Mouse (Mus musculus) heart, embryonic 15.5 days (tissue): ENCODE data around the gene Parp1. TPM values are rescaled to one million over a fixed set of nuclear protein-coding genes. Genes with fewer than 3 reads are reported as not detected.

ENCODE experiments used
- ATAC-seq: fragments of 200-750 bp; cut with Nextera tagmentation; replicated peaks from 2 replicates; pipeline ENCODE4 v1.8.0; 2017; ENCODE audit warnings: low read depth, moderate TSS enrichment; ENCODE audit not compliant: insufficient number of reproducible peaks, insufficient read depth, low FRiP score
- H3K27ac ChIP-seq: fragments of 300-500 bp; sonication (generic); 2 replicates; pipeline ENCODE4 v1.5.1; 2015; ENCODE audit warnings: mild to moderate bottlenecking, inconsistent platforms
- H3K27me3 ChIP-seq: fragments of 300-500 bp; sonication (generic); 2 replicates; pipeline ENCODE4 v1.6.1; 2015; ENCODE audit warnings: inconsistent platforms
- H3K36me3 ChIP-seq: fragments of 300-500 bp; sonication (generic); 2 replicates; pipeline ENCODE4 v1.6.1; 2015; ENCODE audit warnings: mild to moderate bottlenecking, inconsistent platforms
- H3K4me1 ChIP-seq: fragments of 300-500 bp; sonication (generic); replicated peaks from 2 replicates; pipeline ENCODE4 v1.6.1; 2015; ENCODE audit warnings: inconsistent platforms
- H3K4me2 ChIP-seq: fragments of 300-500 bp; sonication (generic); 2 replicates; pipeline ENCODE4 v1.6.1; 2015; ENCODE audit warnings: inconsistent platforms, mild to moderate bottlenecking, moderate library complexity
- H3K4me3 ChIP-seq: fragments of 300-500 bp; sonication (generic); 2 replicates; pipeline ENCODE4 v1.5.1; 2015; ENCODE audit warnings: mild to moderate bottlenecking, inconsistent platforms
- H3K9ac ChIP-seq: fragments of 300-500 bp; sonication (generic); 2 replicates; pipeline ENCODE4 v1.6.1; 2015; ENCODE audit warnings: mild to moderate bottlenecking, inconsistent platforms
- H3K9me3 ChIP-seq: fragments of 300-500 bp; sonication (generic); replicated peaks from 2 replicates; pipeline ENCODE4 v1.6.1; 2016; ENCODE audit warnings: inconsistent platforms
- WGBS: fragments of 180-500 bp; shearing (Covaris S2); methylation state at CpG from one replicate; pipeline ENCODE4 v1.1.7; 2015; ENCODE audit warnings: mixed read lengths; 5-methylcytosine and 5-hydroxymethylcytosine counted together
- polyA plus RNA-seq: library from polyadenylated mRNA; unstranded; fragments of >200 nt; fragmentation: Nextera tagmentation; extraction: Ambion mirVana; gene quantifications from 2 replicates; pipeline ENCODE4 v1.2.1, GENCODE M21; 2015

Gene Parp1
- polyA plus RNA-seq, 1 experiment from 2014 or later = 69.2 TPM

DNA sequence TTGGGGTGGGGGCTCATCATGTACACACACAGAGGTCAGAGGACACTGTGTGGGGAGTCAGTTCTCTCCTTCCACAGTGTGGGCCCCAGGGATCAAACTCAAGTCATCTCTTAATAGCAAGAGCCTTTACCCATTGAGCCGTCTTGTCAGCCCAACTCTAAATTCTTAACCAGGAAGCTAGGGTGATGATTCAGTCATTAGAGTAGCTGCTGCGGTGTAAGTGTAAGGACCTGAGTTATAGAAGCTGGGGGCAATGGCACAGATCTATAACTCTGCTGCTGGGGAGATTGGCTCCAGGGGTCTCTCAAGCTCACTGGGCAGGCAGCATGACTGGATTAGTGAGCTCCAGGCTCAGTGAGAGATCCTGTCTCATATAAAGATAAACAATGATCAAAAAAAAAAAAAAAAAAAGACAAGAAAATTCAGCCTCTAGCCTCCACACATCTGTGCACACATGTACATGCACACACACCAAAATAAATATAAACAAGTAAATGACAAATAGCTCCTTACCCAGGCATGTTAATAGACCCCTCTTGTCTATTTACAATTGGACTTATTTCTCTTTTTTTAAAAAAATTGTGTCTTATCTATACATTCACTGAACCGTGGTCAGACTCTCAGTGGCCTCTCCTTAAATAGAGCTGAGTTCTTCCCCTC is 25.9 kb upstream of the Parp1 start:
- Histone ChIP-seq H3K9me3 (no peaks in the 10 kb centered on the region), H3K4me2 (no peak overlapping the region), H3K36me3 (no peaks in the 10 kb centered on the region), H3K27me3 (peaks cover 16% of the 10 kb centered on the region), H3K27ac (no peak overlapping the region), H3K4me1 (peaks cover 5% of the 10 kb centered on the region), H3K9ac (no peak overlapping the region), H3K4me3 (no peak overlapping the region)
- no peak for ATAC-seq
- 68% methylated on average over 3 of the region's 3 CpGs for WGBS

DNA sequence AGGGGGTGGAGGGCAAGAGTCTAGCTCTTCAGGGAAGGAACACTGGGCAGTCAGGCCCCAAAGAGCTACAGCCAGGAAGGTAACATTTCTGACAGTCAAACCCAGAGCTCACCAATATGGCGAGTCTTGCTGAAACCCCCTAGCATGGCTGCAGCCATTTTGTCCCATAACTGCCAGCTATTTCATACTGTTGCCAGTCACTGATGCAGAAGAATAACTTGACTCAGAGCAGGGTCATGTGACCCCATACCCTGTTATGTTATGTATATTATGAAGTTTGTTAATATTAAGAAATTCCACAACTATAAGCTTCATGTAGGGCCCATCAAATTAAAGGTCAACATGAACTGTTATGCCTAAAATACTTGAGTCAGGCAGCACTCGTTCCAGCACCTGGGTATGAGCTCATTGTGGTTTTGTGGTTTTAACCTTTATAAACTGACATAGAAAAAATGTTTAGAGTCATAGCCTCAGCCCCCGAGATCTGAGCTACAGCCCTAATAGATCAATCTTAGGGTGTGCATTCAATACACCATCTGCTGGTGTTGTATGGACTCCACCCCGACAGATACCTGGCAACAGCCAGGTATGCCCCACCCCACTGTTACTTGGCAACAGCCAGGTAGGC is 22.7 kb upstream of the Parp1 start:
- Histone ChIP-seq H3K27ac (no peak overlapping the region), H3K4me1 (peaks cover 12% of the 10 kb centered on the region), H3K4me3 (no peak overlapping the region), H3K9me3 (no peaks in the 10 kb centered on the region), H3K9ac (no peak overlapping the region), H3K36me3 (no peaks in the 10 kb centered on the region), H3K27me3 (peaks cover 45% of the 10 kb centered on the region), H3K4me2 (no peak overlapping the region)
- 76% methylated on average over 4 of the region's 4 CpGs for WGBS
- ATAC-seq = no peak

DNA sequence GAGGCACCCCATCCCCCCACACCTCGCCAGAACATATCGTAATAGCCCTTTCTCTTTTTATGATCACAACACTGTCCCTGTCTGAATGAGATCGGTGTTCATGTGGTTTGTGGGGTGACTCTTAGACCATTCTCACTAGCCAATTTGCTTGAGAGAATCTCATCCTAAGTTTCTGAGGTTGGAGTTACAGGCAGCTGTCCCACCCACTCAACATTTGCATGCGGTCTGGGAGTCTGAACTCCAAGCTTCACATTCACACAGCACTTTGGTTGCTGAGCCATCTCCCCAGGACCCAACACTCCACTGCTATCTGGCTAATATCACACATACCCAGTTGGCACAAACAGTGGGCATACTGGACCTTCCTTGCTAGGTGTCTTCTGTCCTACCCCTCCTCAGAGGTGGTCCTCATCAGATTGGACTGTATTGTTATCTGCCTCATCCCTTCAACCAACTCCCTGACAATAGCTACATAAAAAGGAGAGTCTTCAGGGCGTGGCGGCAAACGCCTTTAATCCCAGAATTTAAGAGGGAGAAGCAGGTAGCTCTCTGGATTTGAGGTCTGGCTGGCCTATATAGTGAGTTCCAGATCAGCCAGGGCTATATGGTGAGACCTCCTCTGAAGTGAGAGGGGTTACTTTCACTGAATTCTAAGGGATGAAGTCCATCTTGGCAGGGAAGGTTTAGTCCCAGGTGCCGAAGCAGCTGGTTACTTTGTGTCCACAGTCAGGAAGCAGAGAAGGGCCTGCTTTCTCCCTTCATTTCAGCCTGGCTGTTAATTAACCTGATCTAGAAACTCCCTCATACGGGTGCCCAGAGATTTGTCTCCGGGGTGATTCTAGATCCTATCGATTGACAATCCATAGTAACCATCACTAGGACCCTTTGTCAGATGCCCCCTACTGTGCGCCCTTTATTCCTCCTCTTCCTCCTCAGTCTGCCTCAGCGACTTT is 21.6 kb upstream of the Parp1 start:
- H3K9ac ChIP-seq = no peak overlapping the region
- 0 out of 2 replicates have a peak overlapping the region, but pooled peaks have one; percentile 13 for H3K4me3 ChIP-seq
- WGBS = 58% methylated on average over 13 of the region's 13 CpGs

DNA sequence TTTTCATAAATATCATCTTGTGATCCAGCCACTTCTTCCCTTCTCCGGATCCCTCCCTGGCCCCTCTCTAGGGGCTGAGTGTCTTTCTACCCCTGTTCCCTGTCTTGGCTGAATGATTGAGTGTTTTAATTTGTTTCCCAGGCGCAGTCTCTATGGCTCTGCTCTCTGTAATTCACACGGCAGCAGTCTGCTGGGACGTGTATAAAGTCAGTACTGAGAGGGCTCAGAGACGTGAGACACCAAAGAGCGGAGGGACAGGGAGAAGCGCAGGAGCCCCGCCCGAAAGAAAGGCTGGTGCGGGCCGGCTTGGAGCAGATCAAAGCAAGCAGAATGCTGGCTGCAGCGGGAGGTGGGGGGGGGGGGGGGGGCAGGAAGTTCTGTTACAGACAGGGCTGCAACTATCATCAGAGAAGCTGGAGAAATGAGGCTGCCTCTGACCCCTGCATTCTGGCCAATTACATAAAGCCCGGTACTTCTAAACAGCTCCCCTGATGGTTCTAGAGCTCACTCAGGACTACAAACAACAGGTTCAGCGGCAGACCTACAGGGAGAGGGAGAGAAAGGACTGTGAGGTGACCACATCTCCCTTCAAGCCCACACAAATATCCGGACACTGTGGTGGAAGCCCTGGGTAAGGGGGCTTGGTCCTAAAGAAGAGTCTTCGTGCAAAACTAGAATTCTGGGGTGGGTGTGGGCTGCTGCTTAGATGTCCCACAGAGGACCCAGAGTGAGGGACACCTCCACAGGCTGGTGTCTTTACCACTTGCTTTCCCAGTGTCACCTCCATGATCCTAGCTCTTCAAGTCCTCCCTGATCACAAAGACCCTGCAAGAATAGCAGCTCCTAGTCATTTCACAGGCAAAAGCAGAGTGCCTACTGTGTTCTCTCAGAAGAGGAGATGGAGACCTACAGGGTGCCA is 20.7 kb upstream of the Parp1 start:
- no peak overlapping the region for H3K9ac ChIP-seq
- H3K4me2 ChIP-seq = peak overlapping the region; percentile 51
- no peak overlapping the region for H3K27ac ChIP-seq
- H3K9me3 ChIP-seq = no peaks in the 10 kb centered on the region
- WGBS = 2% methylated on average over 16 of the region's 16 CpGs
- no peaks in the 10 kb centered on the region for H3K36me3 ChIP-seq
- H3K27me3 ChIP-seq = peaks cover 48% of the 10 kb centered on the region
- ATAC-seq = peak; percentile 57; the same call in 1 of the 2 replicates
- peaks cover 12% of the 10 kb centered on the region for H3K4me1 ChIP-seq
- peak overlapping the region; percentile 13; the same call in 1 of the 2 replicates for H3K4me3 ChIP-seq

More for the DNA sequence above, 21.6 kb upstream of the Parp1 start:
- ATAC-seq = no peak
- no peak overlapping the region for H3K27ac ChIP-seq
- peak overlapping the region; percentile 51 for H3K4me2 ChIP-seq
- peaks cover 12% of the 10 kb centered on the region for H3K4me1 ChIP-seq
- H3K27me3 ChIP-seq = peaks cover 48% of the 10 kb centered on the region
- H3K36me3 ChIP-seq = no peaks in the 10 kb centered on the region
- H3K9me3 ChIP-seq = no peaks in the 10 kb centered on the region

DNA sequence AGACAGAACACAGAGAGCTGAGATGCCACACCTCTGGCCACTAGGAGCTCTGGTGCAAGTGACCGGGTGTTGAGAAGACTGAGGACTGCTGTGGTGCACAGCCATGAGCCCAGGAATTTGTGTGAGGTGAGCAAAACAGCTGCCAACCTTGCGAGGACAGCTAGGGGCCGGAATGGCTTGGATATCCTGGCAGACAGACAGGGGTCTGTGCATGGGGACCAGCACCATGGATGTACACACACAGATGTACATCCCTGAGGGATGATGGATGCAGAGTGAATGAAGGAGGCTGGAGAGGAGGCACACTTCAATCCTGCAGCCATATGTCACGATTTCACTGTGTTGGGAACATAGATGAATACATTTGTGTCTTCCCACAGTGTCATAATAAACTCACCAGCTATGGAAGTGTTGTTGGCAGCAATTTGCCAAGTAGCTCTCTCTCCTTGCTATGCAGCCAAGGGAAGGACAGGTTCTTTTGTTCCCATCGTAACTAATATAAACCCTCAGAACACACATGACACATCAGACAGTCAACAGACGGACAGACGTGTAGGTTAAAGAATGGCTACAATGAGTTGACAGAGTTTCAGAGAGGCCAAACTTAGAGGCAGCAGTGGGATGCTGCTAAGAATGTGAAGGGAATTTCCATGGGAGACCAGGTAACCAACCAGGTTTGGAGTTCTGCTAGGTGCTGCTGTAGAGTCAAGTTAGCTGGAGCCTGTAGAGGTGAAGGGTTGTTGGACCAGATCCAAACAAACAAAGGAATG is 19.0 kb upstream of the Parp1 start:
- H3K9me3 ChIP-seq = no peaks in the 10 kb centered on the region
- no peak for ATAC-seq
- no peak overlapping the region for H3K27ac ChIP-seq
- WGBS = 59% methylated on average over 7 of the region's 7 CpGs
- no peaks in the 10 kb centered on the region for H3K36me3 ChIP-seq
- no peak overlapping the region for H3K9ac ChIP-seq
- H3K27me3 ChIP-seq = peaks cover 48% of the 10 kb centered on the region
- no peak overlapping the region for H3K4me3 ChIP-seq
- H3K4me1 ChIP-seq = peaks cover 12% of the 10 kb centered on the region
- no peak overlapping the region for H3K4me2 ChIP-seq

DNA sequence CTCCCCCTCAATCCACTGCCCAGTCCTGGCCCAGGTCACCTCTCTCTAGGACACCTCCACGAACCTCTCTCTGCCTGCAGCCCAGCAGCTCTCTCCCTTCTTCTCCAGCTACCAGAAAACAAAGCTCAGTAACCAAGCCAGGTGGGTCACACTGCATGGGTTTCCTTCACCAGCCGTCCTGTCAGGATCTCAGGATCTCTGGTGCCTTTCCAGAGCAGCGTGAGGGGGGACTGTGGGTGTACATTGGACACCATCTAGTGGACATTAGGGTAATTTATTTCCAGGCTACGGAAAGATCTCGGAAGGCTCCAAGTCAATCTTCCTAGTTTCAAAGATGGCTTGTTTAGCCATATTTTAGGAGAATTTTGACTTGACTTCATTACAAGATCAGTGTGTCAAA is 18.0 kb upstream of the Parp1 start:
- Histone ChIP-seq H3K9ac (no peak overlapping the region), H3K4me1 (peaks cover 12% of the 10 kb centered on the region), H3K27ac (no peak overlapping the region), H3K27me3 (peaks cover 48% of the 10 kb centered on the region), H3K9me3 (no peaks in the 10 kb centered on the region), H3K4me3 (no peak overlapping the region), H3K36me3 (no peaks in the 10 kb centered on the region), H3K4me2 (no peak overlapping the region)
- no peak for ATAC-seq
- WGBS = 7% methylated on average over 5 of the region's 5 CpGs

DNA sequence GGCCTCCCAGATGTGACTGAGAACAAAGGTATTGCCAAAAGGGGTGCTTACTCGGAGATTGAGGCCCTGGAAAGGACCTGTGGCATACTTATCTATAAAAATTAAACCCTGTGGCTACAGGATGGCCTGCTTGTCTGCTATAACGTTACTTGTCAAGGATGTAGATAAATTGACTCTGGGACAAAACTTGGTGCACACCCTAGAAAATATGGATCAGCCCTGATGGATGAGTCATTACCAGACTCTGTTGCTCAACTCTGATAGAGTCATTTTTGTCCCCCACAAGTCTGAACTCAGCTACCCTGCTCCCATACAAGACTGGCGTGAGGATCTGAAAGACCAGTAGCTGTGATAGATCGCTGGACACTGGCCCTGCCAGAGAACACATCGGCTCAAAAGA is 11.8 kb upstream of the Parp1 start:
- Histone ChIP-seq H3K36me3 (no peaks in the 10 kb centered on the region), H3K4me3 (no peak overlapping the region), H3K27ac (no peak overlapping the region), H3K27me3 (no peaks in the 10 kb centered on the region), H3K4me2 (no peak overlapping the region), H3K9ac (no peak overlapping the region), H3K4me1 (peaks cover 3% of the 10 kb centered on the region; the same call in 1 of the 2 replicates), H3K9me3 (no peaks in the 10 kb centered on the region)
- WGBS = 67% methylated on average over 5 of the region's 5 CpGs
- ATAC-seq = no peak

DNA sequence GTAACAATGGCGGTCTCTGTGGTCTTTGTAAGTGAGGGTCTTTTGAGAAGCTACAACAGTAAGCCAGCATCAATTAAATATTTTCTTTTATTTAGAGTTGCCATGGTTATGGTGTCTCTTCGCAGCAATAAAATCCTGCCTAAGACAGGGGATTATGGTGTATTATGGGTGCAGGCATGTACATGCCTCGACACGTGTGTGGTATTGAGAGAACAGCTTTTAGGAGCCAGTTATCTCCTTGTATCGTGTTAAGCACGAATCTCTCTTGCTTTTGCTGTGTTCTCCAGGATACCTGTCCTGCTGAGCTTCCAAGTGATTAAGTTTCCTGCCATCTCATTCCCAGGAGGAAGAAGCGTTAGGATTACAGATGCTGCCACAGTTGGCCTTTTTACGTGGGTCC is 9.3 kb upstream of the Parp1 start:
- Histone ChIP-seq H3K27me3 (no peaks in the 10 kb centered on the region), H3K27ac (no peak overlapping the region), H3K4me3 (no peak overlapping the region), H3K9me3 (no peaks in the 10 kb centered on the region), H3K9ac (no peak overlapping the region), H3K4me2 (no peak overlapping the region), H3K36me3 (no peaks in the 10 kb centered on the region), H3K4me1 (peaks cover 3% of the 10 kb centered on the region; the same call in 1 of the 2 replicates)
- ATAC-seq = no peak
- WGBS = 79% methylated on average over 8 of the region's 8 CpGs

DNA sequence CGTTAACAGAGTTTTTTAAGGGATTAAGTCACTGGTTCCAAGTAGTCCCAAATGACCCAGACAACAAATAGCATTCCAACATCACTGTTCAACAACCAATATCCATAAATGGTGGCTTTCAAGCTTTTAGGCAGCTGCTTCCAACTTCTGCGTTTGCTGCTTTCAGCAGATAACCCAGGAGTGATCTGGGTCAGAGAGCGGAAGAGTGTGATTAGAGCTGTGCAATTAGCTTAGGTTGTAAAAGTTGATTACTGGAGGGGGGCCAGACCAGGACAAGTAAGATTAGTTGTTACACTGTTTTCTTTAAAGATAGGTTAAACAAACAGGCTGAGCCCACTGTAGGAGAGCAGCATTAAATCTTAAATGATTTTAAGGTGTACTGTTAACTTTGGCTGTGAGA is 7.5 kb upstream of the Parp1 start:
- peaks cover 3% of the 10 kb centered on the region; the same call in 1 of the 2 replicates for H3K4me1 ChIP-seq
- H3K4me2 ChIP-seq = no peak overlapping the region
- no peak overlapping the region for H3K4me3 ChIP-seq
- no peak overlapping the region for H3K27ac ChIP-seq
- no peaks in the 10 kb centered on the region for H3K27me3 ChIP-seq
- no peak for ATAC-seq
- WGBS = 31% methylated on average over 3 of the region's 3 CpGs
- no peaks in the 10 kb centered on the region for H3K9me3 ChIP-seq
- H3K36me3 ChIP-seq = no peaks in the 10 kb centered on the region
- no peak overlapping the region for H3K9ac ChIP-seq

DNA sequence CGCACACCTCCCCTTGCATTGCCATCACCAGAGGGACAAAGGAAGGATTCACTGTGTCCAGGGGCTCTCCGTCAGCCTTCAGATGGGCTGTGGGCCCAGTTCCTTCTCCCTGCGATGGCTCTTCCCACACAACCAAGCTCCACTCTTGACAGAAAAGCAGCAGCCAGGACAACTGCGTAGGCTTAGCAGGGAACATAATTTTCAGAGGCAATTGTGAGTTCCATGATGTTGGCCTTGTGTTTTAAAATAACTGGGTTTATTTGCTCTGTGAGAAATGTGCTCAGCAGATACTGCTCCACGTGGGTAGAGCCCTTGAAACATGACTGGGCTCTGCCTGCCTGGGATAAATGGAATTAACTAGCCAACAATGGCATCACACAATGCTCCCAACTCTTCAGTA is 3.8 kb upstream of the Parp1 start:
- 80% methylated on average over 5 of the region's 5 CpGs for WGBS
- H3K4me2 ChIP-seq = no peak overlapping the region
- H3K4me1 ChIP-seq = peaks cover 6% of the 10 kb centered on the region
- no peaks in the 10 kb centered on the region for H3K9me3 ChIP-seq
- no peak overlapping the region for H3K9ac ChIP-seq
- H3K36me3 ChIP-seq = no peaks in the 10 kb centered on the region
- H3K27ac ChIP-seq = no peak overlapping the region
- no peak overlapping the region for H3K4me3 ChIP-seq
- ATAC-seq = no peak
- no peaks in the 10 kb centered on the region for H3K27me3 ChIP-seq
